Mouse (Mus musculus): Measurements from ENCODE around the gene Rnf121. TPM values are rescaled to one million over a fixed set of nuclear protein-coding genes. Genes with fewer than 3 reads are reported as not detected.
"Not testable (repeated sequence)": the region's sequence is repeated elsewhere in the genome, so short reads cannot be mapped to it uniquely, and the experiment has no call there.

The Rnf121 gene
- polyA plus RNA-seq, 1 experiment from 2014 or later: 28.9 TPM

DNA sequence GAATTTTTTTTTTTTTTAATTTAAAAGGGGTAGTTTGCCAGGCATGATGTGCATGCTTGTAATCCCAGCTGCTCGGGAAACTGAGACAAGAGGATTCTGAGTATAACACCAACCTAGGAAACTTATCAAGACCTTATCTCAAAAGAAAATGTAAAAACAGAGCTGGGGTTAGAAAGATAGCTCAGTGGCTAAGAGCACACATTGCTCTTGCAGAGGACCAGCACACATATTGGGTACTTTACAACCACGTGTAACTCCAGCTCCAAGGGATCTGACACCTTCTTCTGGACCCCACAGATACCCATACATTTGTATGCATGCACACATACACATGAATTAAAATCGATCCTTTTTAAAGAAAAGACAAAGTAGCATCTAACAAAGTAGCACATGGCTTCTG, 3.9 kb downstream of the Rnf121 start:
- H3K27me3 ChIP-seq (ENCODE audit: control insufficient read depth, insufficient read depth, low read length): no peaks in the 10 kb centered on the region
- peaks cover 3% of the 10 kb centered on the region for H3K36me3 ChIP-seq (replicated peaks; ENCODE audit: control insufficient read depth, insufficient read depth, low read depth, low read length)
- no peak overlapping the region for H3K9ac ChIP-seq (replicated peaks; ENCODE audit: low read length)
- H3K9me3 ChIP-seq (replicated peaks; ENCODE audit: control insufficient read depth, low read length): no peaks in the 10 kb centered on the region
- no peak overlapping the region for H3K27ac ChIP-seq (replicated peaks; ENCODE audit: low read depth, low read length)
- no peak overlapping the region for H3K4me2 ChIP-seq (ENCODE audit: low read depth, low read length)
- 85% methylated on average over 3 of the region's 3 CpGs for WGBS
- ATAC-seq (replicated peaks; ENCODE audit: insufficient number of reproducible peaks, low FRiP score, low TSS enrichment, low read depth) (no peak), DNase-seq (ENCODE audit: low spot score) (no peak)
- peaks cover 4% of the 10 kb centered on the region; the same call in 1 of the 2 replicates for H3K4me1 ChIP-seq (ENCODE audit: control insufficient read depth, insufficient read depth, low read length)
- no peak overlapping the region for H3K4me3 ChIP-seq (ENCODE audit: low read depth, low read length)

- not testable (repeated sequence) for DNase-seq (ENCODE audit: low spot score); ATAC-seq (replicated peaks; ENCODE audit: insufficient number of reproducible peaks, low FRiP score, low TSS enrichment, low read depth); H3K9me3 ChIP-seq (replicated peaks; ENCODE audit: control insufficient read depth, low read length); H3K4me1 ChIP-seq (ENCODE audit: control insufficient read depth, insufficient read depth, low read length); H3K27me3 ChIP-seq (ENCODE audit: control insufficient read depth, insufficient read depth, low read length); H3K4me2 ChIP-seq (ENCODE audit: low read depth, low read length); H3K27ac ChIP-seq (replicated peaks; ENCODE audit: low read depth, low read length); H3K36me3 ChIP-seq (replicated peaks; ENCODE audit: control insufficient read depth, insufficient read depth, low read depth, low read length); H3K4me3 ChIP-seq (ENCODE audit: low read depth, low read length); H3K9ac ChIP-seq (replicated peaks; ENCODE audit: low read length)
Measured at GRCm38 (mm10) chr7:102048524-102048923, 16.7 kb downstream of the Rnf121 start.

GRCm38 (mm10) chr7:102042314-102042713, 23.0 kb downstream of the Rnf121 start:
- no peaks in the 10 kb centered on the region for H3K4me1 ChIP-seq (ENCODE audit: control insufficient read depth, insufficient read depth, low read length)
- no peak for ATAC-seq (replicated peaks; ENCODE audit: insufficient number of reproducible peaks, low FRiP score, low TSS enrichment, low read depth)
- no peak overlapping the region for H3K27ac ChIP-seq (replicated peaks; ENCODE audit: low read depth, low read length)
- DNase-seq (ENCODE audit: low spot score): no peak
- WGBS: 89% methylated on average over 2 of the region's 2 CpGs
- no peaks in the 10 kb centered on the region for H3K27me3 ChIP-seq (ENCODE audit: control insufficient read depth, insufficient read depth, low read length)
- H3K9ac ChIP-seq (replicated peaks; ENCODE audit: low read length): no peak overlapping the region
- no peak overlapping the region for H3K4me3 ChIP-seq (ENCODE audit: low read depth, low read length)
- H3K4me2 ChIP-seq (ENCODE audit: low read depth, low read length): no peak overlapping the region
- H3K9me3 ChIP-seq (replicated peaks; ENCODE audit: control insufficient read depth, low read length): no peaks in the 10 kb centered on the region
- H3K36me3 ChIP-seq (replicated peaks; ENCODE audit: control insufficient read depth, insufficient read depth, low read depth, low read length): peaks cover 9% of the 10 kb centered on the region

GRCm38 (mm10) chr7:102037318-102037717, 28.0 kb downstream of the Rnf121 start:
- no peak for ATAC-seq (replicated peaks; ENCODE audit: insufficient number of reproducible peaks, low FRiP score, low TSS enrichment, low read depth)
- 93% methylated on average over 3 of the region's 3 CpGs for WGBS
- no peaks in the 10 kb centered on the region for H3K4me1 ChIP-seq (ENCODE audit: control insufficient read depth, insufficient read depth, low read length)
- no peaks in the 10 kb centered on the region for H3K9me3 ChIP-seq (replicated peaks; ENCODE audit: control insufficient read depth, low read length)
- DNase-seq (ENCODE audit: low spot score): no peak
- no peak overlapping the region for H3K4me2 ChIP-seq (ENCODE audit: low read depth, low read length)
- H3K27me3 ChIP-seq (ENCODE audit: control insufficient read depth, insufficient read depth, low read length): no peaks in the 10 kb centered on the region
- H3K36me3 ChIP-seq (replicated peaks; ENCODE audit: control insufficient read depth, insufficient read depth, low read depth, low read length): peaks cover 16% of the 10 kb centered on the region
- no peak overlapping the region for H3K27ac ChIP-seq (replicated peaks; ENCODE audit: low read depth, low read length)
- H3K4me3 ChIP-seq (ENCODE audit: low read depth, low read length): no peak overlapping the region
- no peak overlapping the region for H3K9ac ChIP-seq (replicated peaks; ENCODE audit: low read length)

DNA sequence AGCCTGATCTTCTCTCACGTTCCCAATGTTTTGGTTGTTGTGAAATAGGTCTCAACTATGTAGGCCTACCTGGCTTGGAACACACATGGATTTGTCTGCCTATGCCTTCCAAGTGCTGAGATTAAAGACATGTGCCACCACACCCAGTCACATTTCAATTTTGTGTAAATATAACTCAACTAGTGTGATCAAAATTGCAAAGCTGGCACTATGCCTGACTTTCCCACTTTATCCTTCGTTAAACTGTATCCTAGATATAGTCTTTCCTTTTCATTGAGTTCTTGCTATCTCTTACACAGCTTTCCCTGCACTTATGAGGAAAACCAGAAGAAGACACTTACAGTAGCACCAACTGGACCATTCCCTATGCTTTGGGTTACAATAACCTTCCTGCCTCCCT, 29.7 kb downstream of the Rnf121 start:
- H3K36me3 ChIP-seq (replicated peaks; ENCODE audit: control insufficient read depth, insufficient read depth, low read depth, low read length): peaks cover 15% of the 10 kb centered on the region
- H3K4me2 ChIP-seq (ENCODE audit: low read depth, low read length): no peak overlapping the region
- ATAC-seq (replicated peaks; ENCODE audit: insufficient number of reproducible peaks, low FRiP score, low TSS enrichment, low read depth) (no peak), DNase-seq (ENCODE audit: low spot score) (no peak)
- H3K9me3 ChIP-seq (replicated peaks; ENCODE audit: control insufficient read depth, low read length): no peaks in the 10 kb centered on the region
- H3K9ac ChIP-seq (replicated peaks; ENCODE audit: low read length): no peak overlapping the region
- H3K4me1 ChIP-seq (ENCODE audit: control insufficient read depth, insufficient read depth, low read length): no peaks in the 10 kb centered on the region
- WGBS: 93% methylated on average over 2 of the region's 2 CpGs
- H3K27ac ChIP-seq (replicated peaks; ENCODE audit: low read depth, low read length): no peak overlapping the region
- H3K4me3 ChIP-seq (ENCODE audit: low read depth, low read length): no peak overlapping the region
- no peaks in the 10 kb centered on the region for H3K27me3 ChIP-seq (ENCODE audit: control insufficient read depth, insufficient read depth, low read length)

- H3K27ac ChIP-seq (replicated peaks; ENCODE audit: low read depth, low read length): no peak overlapping the region
- H3K9me3 ChIP-seq (replicated peaks; ENCODE audit: control insufficient read depth, low read length): no peaks in the 10 kb centered on the region
- 93% methylated on average over 1 of the region's 1 CpGs for WGBS
- H3K4me3 ChIP-seq (ENCODE audit: low read depth, low read length): no peak overlapping the region
- peaks cover 15% of the 10 kb centered on the region for H3K36me3 ChIP-seq (replicated peaks; ENCODE audit: control insufficient read depth, insufficient read depth, low read depth, low read length)
- no peaks in the 10 kb centered on the region for H3K27me3 ChIP-seq (ENCODE audit: control insufficient read depth, insufficient read depth, low read length)
- H3K4me1 ChIP-seq (ENCODE audit: control insufficient read depth, insufficient read depth, low read length): no peaks in the 10 kb centered on the region
- ATAC-seq (replicated peaks; ENCODE audit: insufficient number of reproducible peaks, low FRiP score, low TSS enrichment, low read depth) (no peak), DNase-seq (ENCODE audit: low spot score) (no peak)
- no peak overlapping the region for H3K9ac ChIP-seq (replicated peaks; ENCODE audit: low read length)
- H3K4me2 ChIP-seq (ENCODE audit: low read depth, low read length): no peak overlapping the region
Measured at GRCm38 (mm10) chr7:102034904-102035303, 30.4 kb downstream of the Rnf121 start.

- no peak overlapping the region for H3K27ac ChIP-seq (replicated peaks; ENCODE audit: low read depth, low read length)
- no peak for ATAC-seq (replicated peaks; ENCODE audit: insufficient number of reproducible peaks, low FRiP score, low TSS enrichment, low read depth)
- no peak overlapping the region for H3K4me2 ChIP-seq (ENCODE audit: low read depth, low read length)
- DNase-seq (ENCODE audit: low spot score): no peak
- no peaks in the 10 kb centered on the region for H3K27me3 ChIP-seq (ENCODE audit: control insufficient read depth, insufficient read depth, low read length)
- 86% methylated on average over 2 of the region's 2 CpGs for WGBS
- H3K9ac ChIP-seq (replicated peaks; ENCODE audit: low read length): no peak overlapping the region
- H3K9me3 ChIP-seq (replicated peaks; ENCODE audit: control insufficient read depth, low read length): no peaks in the 10 kb centered on the region
- H3K4me3 ChIP-seq (ENCODE audit: low read depth, low read length): no peak overlapping the region
- H3K36me3 ChIP-seq (replicated peaks; ENCODE audit: control insufficient read depth, insufficient read depth, low read depth, low read length): peaks cover 8% of the 10 kb centered on the region
- no peaks in the 10 kb centered on the region for H3K4me1 ChIP-seq (ENCODE audit: control insufficient read depth, insufficient read depth, low read length)
Measured at GRCm38 (mm10) chr7:102025187-102026119, 39.8 kb downstream of the Rnf121 start.

GRCm38 (mm10) chr7:102023821-102024220, 41.4 kb downstream of the Rnf121 start:
- no peak overlapping the region for H3K4me3 ChIP-seq (ENCODE audit: low read depth, low read length)
- 92% methylated on average over 9 of the region's 9 CpGs for WGBS
- no peaks in the 10 kb centered on the region for H3K27me3 ChIP-seq (ENCODE audit: control insufficient read depth, insufficient read depth, low read length)
- no peak for ATAC-seq (replicated peaks; ENCODE audit: insufficient number of reproducible peaks, low FRiP score, low TSS enrichment, low read depth)
- no peaks in the 10 kb centered on the region for H3K4me1 ChIP-seq (ENCODE audit: control insufficient read depth, insufficient read depth, low read length)
- H3K36me3 ChIP-seq (replicated peaks; ENCODE audit: control insufficient read depth, insufficient read depth, low read depth, low read length): peaks cover 10% of the 10 kb centered on the region
- no peaks in the 10 kb centered on the region for H3K9me3 ChIP-seq (replicated peaks; ENCODE audit: control insufficient read depth, low read length)
- H3K27ac ChIP-seq (replicated peaks; ENCODE audit: low read depth, low read length): no peak overlapping the region
- H3K4me2 ChIP-seq (ENCODE audit: low read depth, low read length): no peak overlapping the region
- H3K9ac ChIP-seq (replicated peaks; ENCODE audit: low read length): no peak overlapping the region
- no peak for DNase-seq (ENCODE audit: low spot score)
